Mouse (Mus musculus) left cerebral cortex, adult 2 months (tissue): ENCODE results near the gene Ldlr. TPM values are rescaled to one million over a fixed set of nuclear protein-coding genes. Genes with fewer than 3 reads are reported as not detected.
A peak's percentile ranks its signal among the peaks of the same experiment; 100 is the strongest.

ENCODE experiments used
- DNase-seq, 2 experiments: peaks; one replicate each; pipeline ENCODE4 v3.0.0; 2021 to 2022; ENCODE audit warnings: low spot score in 2 of 2, mixed read lengths in 1 of 2; ENCODE audit errors: extremely low spot score in 1 of 2
- H3K27ac ChIP-seq: fragments of 200-600 bp; 2 replicates; pipeline ENCODE4 v1.8.1; 2022
- H3K4me3 ChIP-seq: fragments of 200-600 bp; 2 replicates; pipeline ENCODE4 v1.8.1; 2022
- CTCF ChIP-seq: fragments of 200-600 bp; IDR thresholded peaks from 2 replicates; pipeline ENCODE4 v1.8.1; 2022; ENCODE audit warnings: antibody characterized with exemption, mild to moderate bottlenecking, moderate library complexity
- intact Hi-C: fragments of 180-260 bp; cut with DNase I; formaldehyde crosslinking; loops from one replicate; pipeline ENCODE4 v1.15.1; 2025
- long read RNA-seq, 2 experiments: library from polyadenylated mRNA; stranded (forward); transcript quantifications; one replicate each; pipeline ENCODE4 v2.0.0; 2021; ENCODE audit warnings: borderline mapping rate in 2 of 2
- total RNA-seq, 2 experiments: library from RNA; stranded (reverse); gene quantifications; 2 replicates each; pipeline ENCODE4 v1.2.3; 2021

Ldlr gene
- total RNA-seq: 10 to 100 TPM; 15.8 to 17.7 TPM
- long read RNA-seq, experiment 1, full-length matches to known transcripts: 9 of 14 reads
- long read RNA-seq, experiment 1, partial matches to known transcripts: 1 of 14 reads
- long read RNA-seq, experiment 1, other reads (novel, unspliced or antisense): 4 of 14 reads
- long read RNA-seq, experiment 2, full-length matches to known transcripts: 10 of 15 reads
- long read RNA-seq, experiment 2, partial matches to known transcripts: 4 of 15 reads
- long read RNA-seq, experiment 2, other reads (novel, unspliced or antisense): 1 of 15 reads

- TF ChIP-seq CTCF: no peak
- peak; percentile 69 to 74 for DNase-seq
- intact Hi-C loops: no loop called here
- H3K4me3 ChIP-seq: peak within 1 kb of the TSS; percentile 82
- H3K27ac ChIP-seq: peak within 1 kb of the TSS; percentile 84
Observed at GRCm38 (mm10) chr9:21723377-21724146, at the start of gene Ldlr. Ldlr (plus strand) TSS chr9:21723483.

DNA sequence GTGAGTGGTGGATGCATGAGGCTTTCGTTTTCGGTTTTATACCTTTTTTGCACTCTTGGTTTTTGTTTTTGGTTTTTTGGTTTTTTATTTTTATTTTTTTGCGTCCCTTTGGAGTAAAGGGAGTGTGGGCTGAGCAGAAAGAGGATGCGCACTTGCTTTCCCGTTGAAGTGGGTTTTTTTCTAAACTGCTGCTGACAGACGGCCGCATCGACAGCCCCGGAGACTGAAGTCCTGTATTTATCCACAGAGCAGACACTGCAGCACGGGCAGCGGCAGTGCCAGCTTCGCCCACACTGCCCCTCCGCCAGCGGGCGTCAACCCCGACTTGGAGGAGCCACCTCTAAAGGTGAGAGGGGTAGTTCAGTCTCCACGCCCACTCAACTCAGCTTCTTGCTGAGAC lies 45.6 kb upstream of the Ldlr start:
- H3K27ac ChIP-seq: peak overlapping the region; percentile 47
- peak in 1 of 2 experiments; percentile 38 for DNase-seq
- intact Hi-C loops: no loop called here

DNA sequence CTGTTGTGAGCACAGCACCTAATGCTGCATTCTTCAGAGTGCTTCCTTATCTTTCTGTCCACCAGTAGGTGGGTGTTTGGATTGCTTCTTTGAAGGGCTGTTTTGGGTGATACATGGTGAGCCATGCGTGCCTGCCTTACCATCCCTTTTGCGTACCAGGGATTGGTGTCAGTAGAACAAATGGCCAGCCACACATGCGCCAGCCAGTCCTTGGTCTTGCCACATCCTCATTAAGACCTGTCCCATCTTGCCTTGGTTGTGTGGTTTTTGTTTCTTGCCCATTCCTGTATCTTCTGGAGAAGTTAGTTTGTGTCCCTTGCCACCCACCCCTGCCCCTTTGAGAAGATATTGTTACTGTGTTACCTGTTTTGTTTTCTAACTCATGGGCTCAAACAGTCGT lies 42.8 kb upstream of the Ldlr start:
- intact Hi-C loops: loop anchor here (5.0 kb wide), 1 partner anchor 122 kb away; no protein-coding TSS in a partner anchor
- no peak for DNase-seq
- H3K4me3 ChIP-seq: no peak overlapping the region
- TF ChIP-seq CTCF: no peak
- H3K27ac ChIP-seq: no peak overlapping the region

More for the DNA sequence above, 45.6 kb upstream of the Ldlr start:
- no peak for TF ChIP-seq CTCF
- no peak overlapping the region for H3K4me3 ChIP-seq

- peak; percentile 40 for TF ChIP-seq CTCF
- H3K27ac ChIP-seq: no peak overlapping the region; the same call in 1 of the 2 replicates
Observed at GRCm38 (mm10) chr9:21682827-21683226, 40.5 kb upstream of the Ldlr start.

GRCm38 (mm10) chr9:21683897-21684296 lies 39.4 kb upstream of the Ldlr start:
- peak in 1 of 2 experiments; percentile 18 for DNase-seq
- intact Hi-C loops: loop anchor here (5.0 kb wide), 1 partner anchor 118 kb away; no protein-coding TSS in a partner anchor
- no peak for TF ChIP-seq CTCF
- Histone ChIP-seq H3K4me3 (no peak overlapping the region), H3K27ac (peak overlapping the region; percentile 50; the same call in 1 of the 2 replicates)

More at GRCm38 (mm10) chr9:21682827-21683226, 40.5 kb upstream of the Ldlr start:
- H3K4me3 ChIP-seq: no peak overlapping the region
- DNase-seq: no peak
- intact Hi-C loops: loop anchor here (5.0 kb wide), 1 partner anchor 119 kb away; no protein-coding TSS in a partner anchor

DNA sequence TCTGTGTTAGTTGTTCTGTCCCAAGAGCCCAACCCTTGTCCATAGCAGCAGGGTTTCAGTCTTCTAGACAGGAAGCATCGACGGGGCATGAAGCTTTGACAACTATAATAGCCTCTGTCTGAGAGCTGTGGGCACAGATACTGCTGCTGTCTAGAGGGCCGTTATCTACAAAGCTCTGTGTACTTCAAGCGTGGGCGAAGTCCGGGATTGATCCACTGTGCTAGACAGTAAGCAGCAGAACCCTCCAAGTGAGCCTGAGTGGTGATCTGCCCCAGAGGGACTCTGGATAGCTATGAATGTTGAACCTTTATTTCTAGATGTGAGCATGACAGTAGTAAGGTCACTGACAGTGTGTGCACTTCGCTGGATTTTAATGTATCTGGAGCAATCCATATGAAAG lies 34.7 kb upstream of the Ldlr start:
- Histone ChIP-seq H3K27ac (no peak overlapping the region), H3K4me3 (no peak overlapping the region)
- intact Hi-C loops: loop anchor here (5.0 kb wide), 1 partner anchor 74 kb away; the partner anchor contains the start of gene Spc24
- DNase-seq: no peak
- TF ChIP-seq CTCF: no peak

DNA sequence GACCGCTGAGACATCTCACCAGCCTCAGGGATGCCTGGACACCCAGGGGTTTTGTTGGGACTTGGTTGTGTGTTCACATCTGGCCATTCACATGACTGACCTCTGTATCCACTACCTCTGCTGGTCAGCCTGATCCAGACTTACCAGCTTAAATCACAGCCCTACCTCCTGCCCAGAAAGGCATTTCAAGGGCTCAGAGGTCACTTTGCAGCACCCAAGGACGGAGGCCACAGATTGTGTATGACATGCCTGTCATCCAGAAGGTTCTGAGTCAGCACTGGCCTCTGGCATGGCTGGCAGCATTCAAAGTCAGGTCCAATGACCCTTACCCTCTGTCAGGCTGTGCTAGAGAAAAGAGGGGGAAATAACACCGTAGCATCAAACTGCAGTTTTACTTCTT lies 33.3 kb upstream of the Ldlr start:
- DNase-seq: no peak
- H3K27ac ChIP-seq: no peak overlapping the region
- no peak for TF ChIP-seq CTCF
- intact Hi-C loops: no loop called here
- H3K4me3 ChIP-seq: no peak overlapping the region

- H3K4me3 ChIP-seq: no peak overlapping the region
- peak; percentile 61 for TF ChIP-seq CTCF
- no peak overlapping the region for H3K27ac ChIP-seq
- intact Hi-C loops: no loop called here
- DNase-seq: no peak
Observed at GRCm38 (mm10) chr9:21691862-21692261, 31.4 kb upstream of the Ldlr start.

DNA sequence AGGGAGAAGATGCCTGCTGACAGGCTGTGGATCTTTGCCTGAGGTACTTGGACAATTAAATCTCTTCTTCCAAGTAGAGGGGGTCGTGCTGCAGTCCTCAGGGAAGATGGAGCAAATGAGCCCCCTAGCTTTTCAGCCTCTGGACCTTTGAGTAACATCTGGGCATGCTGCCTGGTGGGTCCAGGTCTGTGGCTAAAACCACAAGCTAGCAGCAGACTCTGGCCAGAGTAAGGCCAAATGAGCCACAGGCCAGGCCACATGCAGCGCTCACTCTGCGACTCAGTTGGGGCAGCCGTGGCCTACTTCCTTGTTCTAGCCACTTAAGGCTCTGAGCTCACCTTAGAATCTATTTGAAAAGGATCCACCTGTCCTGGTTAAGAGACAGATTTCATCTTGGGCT lies 30.8 kb upstream of the Ldlr start:
- intact Hi-C loops: no loop called here
- TF ChIP-seq CTCF: no peak
- Histone ChIP-seq H3K27ac (no peak overlapping the region), H3K4me3 (no peak overlapping the region)
- DNase-seq: no peak

DNA sequence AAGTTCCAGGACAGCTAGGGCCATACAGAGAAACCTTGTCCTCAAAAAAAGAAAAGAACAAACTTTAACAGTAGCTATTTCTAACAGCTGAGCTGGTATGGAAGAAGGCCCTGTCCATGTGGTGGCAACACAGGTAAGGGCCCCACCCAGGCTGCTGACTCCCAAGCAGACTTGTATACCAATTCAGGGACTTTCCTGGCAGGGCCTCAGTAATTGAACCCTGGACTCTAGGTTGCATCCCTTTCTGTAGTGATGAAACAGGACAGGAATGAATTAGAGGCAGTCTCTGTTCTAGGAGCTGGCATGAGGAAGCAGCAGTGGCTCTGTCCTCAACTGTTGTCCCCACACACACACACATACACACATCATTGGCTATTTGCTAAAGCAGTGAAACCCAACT lies 29.2 kb upstream of the Ldlr start:
- intact Hi-C loops: no loop called here
- Histone ChIP-seq H3K4me3 (no peak overlapping the region), H3K27ac (no peak overlapping the region)
- no peak for DNase-seq
- no peak for TF ChIP-seq CTCF

DNA sequence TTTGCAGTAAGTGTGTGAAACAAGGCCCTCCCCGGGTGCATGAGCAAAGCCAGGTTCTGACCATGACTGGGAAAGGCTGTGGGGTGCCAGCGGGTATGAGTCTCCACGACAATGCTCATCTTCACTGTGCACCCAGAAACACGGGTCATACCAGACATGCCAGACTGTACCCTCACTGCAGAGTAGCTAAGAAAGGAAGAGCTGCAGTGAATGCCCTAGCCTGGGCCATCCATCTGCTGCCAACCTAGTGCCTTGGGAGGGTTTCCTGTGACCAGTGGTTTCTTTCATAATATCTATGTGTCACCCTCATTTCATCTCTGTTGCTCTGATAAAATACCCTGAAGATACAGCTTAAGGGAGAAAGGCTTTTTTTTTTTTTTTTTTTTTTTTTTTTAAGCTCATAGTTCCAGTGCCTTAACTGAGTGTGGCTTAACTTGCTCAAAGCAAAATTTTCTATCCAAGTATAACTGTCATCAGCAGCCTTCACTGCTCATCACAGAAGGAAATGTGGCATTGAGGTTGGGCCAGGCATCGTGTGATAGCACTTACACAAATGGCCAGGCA lies 28.0 kb upstream of the Ldlr start:
- H3K4me3 ChIP-seq: no peak overlapping the region
- intact Hi-C loops: no loop called here
- H3K27ac ChIP-seq: no peak overlapping the region
- TF ChIP-seq CTCF: no peak
- DNase-seq: no peak

DNA sequence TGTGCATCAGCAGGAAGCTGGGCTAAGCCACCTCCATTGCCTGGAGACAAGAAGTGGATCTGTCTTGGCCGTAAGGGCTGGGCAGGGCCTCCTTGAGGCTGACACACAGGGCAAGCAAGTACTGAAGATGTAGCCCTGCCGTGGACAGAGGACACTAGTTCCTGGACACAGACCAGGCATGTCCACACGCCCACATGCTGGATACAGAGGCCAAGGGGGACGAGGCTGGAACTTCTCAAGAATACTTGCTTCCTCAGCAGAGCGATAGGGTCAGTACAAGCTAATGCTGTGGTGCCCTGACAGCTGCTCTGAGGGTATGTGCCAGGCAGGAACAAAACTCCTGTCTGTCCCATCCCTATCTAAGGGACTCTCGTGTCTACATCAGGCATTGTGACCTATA lies 26.2 kb upstream of the Ldlr start:
- TF ChIP-seq CTCF: no peak
- intact Hi-C loops: no loop called here
- H3K27ac ChIP-seq: no peak overlapping the region

More for the DNA sequence above, 26.2 kb upstream of the Ldlr start:
- H3K4me3 ChIP-seq: no peak overlapping the region
- DNase-seq: no peak
